Mouse (Mus musculus) embryonic facial prominence, embryonic 14.5 days (tissue): ENCODE measurements around the gene Parp12. TPM values are rescaled to one million over a fixed set of nuclear protein-coding genes. Genes with fewer than 3 reads are reported as not detected.

ENCODE experiments used
- ATAC-seq: fragments of 200-750 bp; cut with Nextera tagmentation; 2 replicates; pipeline ENCODE4 v1.8.0; 2017; ENCODE audit warnings: low read depth, moderate number of reproducible peaks, moderate TSS enrichment
- DNase-seq: peaks from one replicate; pipeline ENCODE4 v3.0.0-alpha.2; 2015; ENCODE audit warnings: low spot score
- H3K27ac ChIP-seq: fragments of 300-500 bp; sonication (generic); replicated peaks from 2 replicates; pipeline ENCODE4 v1.5.1; 2014; ENCODE audit warnings: low read depth, mild to moderate bottlenecking, low read length, moderate library complexity
- H3K27me3 ChIP-seq: fragments of 300-500 bp; sonication (generic); replicated peaks from 2 replicates; pipeline ENCODE4 v1.6.1; 2014; ENCODE audit warnings: low read length; ENCODE audit not compliant: control insufficient read depth, insufficient read depth
- H3K36me3 ChIP-seq: fragments of 300-500 bp; sonication (generic); 2 replicates; pipeline ENCODE4 v1.6.1; 2014; ENCODE audit warnings: low read length, mixed read lengths; ENCODE audit not compliant: control insufficient read depth, insufficient read depth
- H3K4me1 ChIP-seq: fragments of 300-500 bp; sonication (generic); 2 replicates; pipeline ENCODE4 v1.6.1; 2014; ENCODE audit warnings: antibody characterized with exemption, low read length; ENCODE audit not compliant: control insufficient read depth, insufficient read depth
- H3K4me2 ChIP-seq: fragments of 300-500 bp; sonication (generic); 2 replicates; pipeline ENCODE4 v1.6.1; 2014; ENCODE audit warnings: low read depth, mild to moderate bottlenecking, low read length, moderate library complexity, mixed read lengths
- H3K4me3 ChIP-seq: fragments of 300-500 bp; sonication (generic); 2 replicates; pipeline ENCODE4 v1.5.1; 2014; ENCODE audit warnings: low read depth, mild to moderate bottlenecking, low read length
- H3K9ac ChIP-seq: fragments of 300-500 bp; sonication (generic); 2 replicates; pipeline ENCODE4 v1.6.1; 2014; ENCODE audit warnings: low read depth, mild to moderate bottlenecking, low read length, moderate library complexity, mixed read lengths
- H3K9me3 ChIP-seq: fragments of 300-500 bp; sonication (generic); 2 replicates; pipeline ENCODE4 v1.6.1; 2016; ENCODE audit warnings: low read length; ENCODE audit not compliant: control insufficient read depth
- WGBS: fragments of 180-500 bp; shearing (Covaris S2); extraction: QIAGEN DNeasy Blood & Tissue Kit; methylation state at CpG from one replicate; pipeline ENCODE4 v1.1.7; 2014; 5-methylcytosine and 5-hydroxymethylcytosine counted together
- polyA plus RNA-seq: library from polyadenylated mRNA; unstranded; fragments of >200 nt; fragmentation: Nextera tagmentation; extraction: Ambion mirVana; gene quantifications from 2 replicates; pipeline ENCODE4 v1.2.1, GENCODE M21; 2014

Parp12 gene
- polyA plus RNA-seq, 1 experiment from 2014 or later = 9.8 TPM

DNA sequence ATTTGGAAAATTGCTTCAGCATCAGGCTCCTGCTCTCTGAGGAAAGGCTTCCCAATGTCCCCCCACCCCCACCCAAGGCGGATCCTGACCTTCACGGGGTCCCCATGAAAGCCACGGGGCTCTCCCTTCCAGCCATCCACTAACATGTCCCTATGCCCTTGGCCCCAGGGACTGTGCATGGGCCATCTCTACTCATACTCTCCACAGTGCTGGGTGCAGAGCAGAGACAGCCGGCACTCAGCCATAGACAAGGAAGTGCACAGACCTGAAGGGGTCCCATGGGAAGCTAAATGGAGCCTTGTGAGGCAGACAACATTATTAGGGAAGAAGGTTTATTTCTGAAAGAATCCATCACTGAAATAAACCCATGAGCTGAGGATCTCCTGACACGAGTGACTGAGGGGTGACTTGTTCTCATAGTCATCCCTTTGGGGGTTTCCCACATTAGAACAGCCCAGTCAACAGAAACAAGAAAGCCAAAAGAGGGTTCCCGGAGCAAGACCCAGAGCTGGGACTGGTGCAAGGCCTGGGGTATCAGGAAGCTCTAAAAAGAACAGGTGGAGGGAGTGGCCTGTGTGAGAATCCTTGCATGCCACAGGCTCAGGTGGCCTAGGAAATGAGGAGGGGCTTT lies 63.2 kb downstream of the Parp12 start:
- H3K4me3 ChIP-seq = no peak overlapping the region

GRCm38 (mm10) chr6:39054206-39054864 lies 63.8 kb downstream of the Parp12 start:
- H3K9me3 ChIP-seq = no peaks in the 10 kb centered on the region
- H3K9ac ChIP-seq = no peak overlapping the region
- ATAC-seq = peak; percentile 30; the same call in 1 of the 2 replicates
- H3K27ac ChIP-seq = no peak overlapping the region
- H3K4me1 ChIP-seq = peaks cover 5% of the 10 kb centered on the region
- H3K27me3 ChIP-seq = no peaks in the 10 kb centered on the region
- no peak overlapping the region for H3K4me2 ChIP-seq
- no peaks in the 10 kb centered on the region for H3K36me3 ChIP-seq
- DNase-seq = peak; percentile 55
- H3K4me3 ChIP-seq = no peak overlapping the region
- WGBS = 73% methylated on average over 13 of the region's 13 CpGs

More for the DNA sequence above, 63.2 kb downstream of the Parp12 start:
- Histone ChIP-seq H3K4me2 (no peak overlapping the region), H3K27me3 (no peaks in the 10 kb centered on the region), H3K9ac (no peak overlapping the region), H3K4me1 (peaks cover 5% of the 10 kb centered on the region), H3K9me3 (no peaks in the 10 kb centered on the region), H3K27ac (no peak overlapping the region), H3K36me3 (no peaks in the 10 kb centered on the region)
- DNase-seq (no peak), ATAC-seq (no peak)
- WGBS = 79% methylated on average over 6 of the region's 6 CpGs

- H3K27me3 ChIP-seq = 0 out of 2 replicates have a peak, but pooled peaks cover 2% of the 10 kb centered on the region
- H3K4me1 ChIP-seq = peaks cover 5% of the 10 kb centered on the region
- no peak overlapping the region for H3K4me3 ChIP-seq
- DNase-seq = no peak
- no peaks in the 10 kb centered on the region for H3K36me3 ChIP-seq
- H3K4me2 ChIP-seq = no peak overlapping the region
- WGBS = 83% methylated on average over 4 of the region's 4 CpGs
- H3K9ac ChIP-seq = no peak overlapping the region
- no peak for ATAC-seq
- no peaks in the 10 kb centered on the region for H3K9me3 ChIP-seq
- no peak overlapping the region for H3K27ac ChIP-seq
Observed at GRCm38 (mm10) chr6:39052636-39053035, 65.5 kb downstream of the Parp12 start.

DNA sequence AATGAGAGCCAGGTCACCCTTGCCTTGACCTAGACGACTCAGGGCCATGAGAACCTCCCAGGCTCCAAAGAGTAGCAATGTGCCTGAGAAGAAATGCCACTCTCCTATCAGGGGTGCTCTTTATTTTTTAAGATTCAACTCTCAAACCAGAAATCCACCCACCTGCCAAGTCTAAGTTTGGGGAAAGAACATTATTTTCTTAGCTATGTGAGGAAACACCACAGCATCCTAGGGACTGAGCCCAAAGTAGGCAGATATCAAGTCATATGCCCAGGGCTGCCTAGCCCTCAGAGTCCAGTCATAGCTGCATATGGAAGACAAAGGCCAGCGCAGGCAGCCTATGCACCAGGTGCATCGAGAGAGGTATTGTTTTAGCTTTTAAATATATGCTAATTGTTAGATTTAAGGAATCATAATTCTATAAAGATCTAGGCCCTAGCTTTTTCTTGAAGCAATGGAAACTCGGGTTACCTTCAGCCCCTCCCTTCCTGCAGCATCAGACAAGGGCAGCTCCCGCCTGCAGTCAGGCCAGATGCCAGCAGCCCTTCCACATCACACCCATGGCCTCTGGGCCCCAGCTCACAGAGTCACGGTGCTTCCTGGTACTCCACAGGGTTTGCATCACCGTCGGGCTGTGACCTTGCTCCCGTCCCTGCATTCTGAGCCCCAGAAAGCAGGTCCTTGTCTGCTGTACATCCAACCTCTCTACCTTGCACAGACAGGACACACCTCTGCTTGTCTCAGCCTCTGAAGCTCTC lies 66.2 kb downstream of the Parp12 start:
- peaks cover 5% of the 10 kb centered on the region for H3K4me1 ChIP-seq
- no peak overlapping the region for H3K4me2 ChIP-seq
- WGBS = 66% methylated on average over 9 of the region's 9 CpGs
- H3K27ac ChIP-seq = no peak overlapping the region
- no peak for DNase-seq
- H3K36me3 ChIP-seq = no peaks in the 10 kb centered on the region
- 0 out of 2 replicates have a peak, but pooled peaks cover 4% of the 10 kb centered on the region for H3K27me3 ChIP-seq
- no peak overlapping the region for H3K9ac ChIP-seq
- no peak overlapping the region for H3K4me3 ChIP-seq
- no peak for ATAC-seq
- no peaks in the 10 kb centered on the region for H3K9me3 ChIP-seq

DNA sequence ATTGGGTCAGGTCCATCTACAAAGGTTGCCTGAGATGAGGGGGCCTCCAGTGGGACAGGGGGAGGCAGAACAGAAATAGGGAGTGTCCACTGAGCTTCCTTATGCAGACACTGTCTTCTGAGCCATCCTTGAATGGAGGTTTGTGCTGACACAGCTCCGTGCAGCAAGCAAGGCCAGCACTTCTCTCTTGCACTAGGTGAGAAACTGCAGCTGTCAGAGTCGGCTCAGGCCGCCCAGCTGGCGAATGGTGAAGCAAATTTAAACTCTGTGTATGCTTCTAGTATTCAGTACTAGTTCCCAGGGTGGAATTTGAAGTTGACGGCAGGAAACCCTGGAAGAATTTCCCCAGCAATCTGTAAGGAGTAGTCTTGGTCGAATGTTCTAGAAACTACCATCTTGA lies 67.3 kb downstream of the Parp12 start:
- no peak overlapping the region for H3K27ac ChIP-seq
- ATAC-seq = no peak
- no peak overlapping the region for H3K4me2 ChIP-seq
- no peak for DNase-seq
- 67% methylated on average over 6 of the region's 6 CpGs for WGBS
- peaks cover 5% of the 10 kb centered on the region for H3K4me1 ChIP-seq
- H3K4me3 ChIP-seq = no peak overlapping the region
- 0 out of 2 replicates have a peak, but pooled peaks cover 4% of the 10 kb centered on the region for H3K27me3 ChIP-seq
- H3K9me3 ChIP-seq = no peaks in the 10 kb centered on the region
- no peak overlapping the region for H3K9ac ChIP-seq
- H3K36me3 ChIP-seq = no peaks in the 10 kb centered on the region

- Histone ChIP-seq H3K4me3 (no peak overlapping the region), H3K4me1 (peaks cover 1% of the 10 kb centered on the region; the same call in 1 of the 2 replicates), H3K27ac (no peak overlapping the region), H3K27me3 (0 out of 2 replicates have a peak, but pooled peaks cover 4% of the 10 kb centered on the region), H3K9me3 (no peaks in the 10 kb centered on the region), H3K9ac (no peak overlapping the region), H3K4me2 (no peak overlapping the region), H3K36me3 (no peaks in the 10 kb centered on the region)
- ATAC-seq (no peak), DNase-seq (no peak)
- 66% methylated on average over 5 of the region's 5 CpGs for WGBS
Observed at GRCm38 (mm10) chr6:39049141-39049540, 69.0 kb downstream of the Parp12 start.

DNA sequence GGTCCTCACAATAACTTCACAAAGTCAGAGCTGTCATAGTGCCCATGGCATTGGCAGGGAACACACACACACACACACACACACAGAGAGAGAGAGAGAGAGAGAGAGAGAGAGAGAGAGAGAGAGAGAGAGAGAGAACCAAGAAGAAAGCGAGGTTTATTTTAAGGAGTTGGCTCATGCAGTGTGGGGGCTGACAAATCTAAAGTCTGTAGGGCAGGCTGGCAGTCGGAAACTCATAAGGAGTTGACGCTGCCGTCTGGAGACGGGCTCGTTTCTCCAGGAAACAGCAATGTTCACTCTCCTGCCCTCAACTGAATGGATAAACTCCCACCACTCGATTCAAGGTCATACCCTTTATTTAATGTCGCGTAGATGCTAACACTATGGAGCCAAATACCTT lies 77.7 kb downstream of the Parp12 start:
- Histone ChIP-seq H3K4me3 (no peak overlapping the region), H3K27ac (no peak overlapping the region), H3K9me3 (no peaks in the 10 kb centered on the region), H3K27me3 (no peaks in the 10 kb centered on the region), H3K4me2 (no peak overlapping the region), H3K4me1 (no peaks in the 10 kb centered on the region), H3K36me3 (no peaks in the 10 kb centered on the region), H3K9ac (no peak overlapping the region)
- ATAC-seq (no peak), DNase-seq (no peak)
- 85% methylated on average over 9 of the region's 9 CpGs for WGBS
